Mouse (Mus musculus): ENCODE results near the gene U90926.

GRCm38 (mm10) chr5:92239333-92240232 lies 24.4 kb upstream of the U90926 start:
- TF ChIP-seq POLR2A (IDR thresholded peaks at IDR 0.05; ENCODE audit: borderline replicate concordance, control insufficient read depth, low read depth, low read length): no peak
- no peak for TF ChIP-seq CTCF (IDR thresholded peaks at IDR 0.05; ENCODE audit: control insufficient read depth, insufficient read depth, low read length)

Data from bone marrow, adult 2 months (tissue).